Mouse (Mus musculus) heart, embryonic 14.5 days (tissue): ENCODE measurements at regions not wholly inside any gene's neighbourhood (a gene's known extent, or its start where the extent isn't known, plus 50 kb on each side); places are given as distances from the start of the nearest gene placed in this dataset.

Experiments
- ATAC-seq: fragments of 200-750 bp; cut with Nextera tagmentation; 2 replicates; pipeline ENCODE4 v1.8.0; 2017; ENCODE audit warnings: low read depth, moderate TSS enrichment; ENCODE audit not compliant: insufficient number of reproducible peaks, insufficient read depth, low FRiP score
- H3K27ac ChIP-seq, 2 experiments: fragments of 200-500 bp in 1 of 2; fragments of 300-500 bp in 1 of 2; sonication (generic) in 1 of 2; replicated peaks in 1 of 2; 2 replicates each; pipeline ENCODE4 v1.5.1; 2012 to 2014; ENCODE audit warnings: low read depth in 2 of 2, low read length in 2 of 2, control low read depth in 1 of 2, mild to moderate bottlenecking in 1 of 2, mixed read lengths in 1 of 2; ENCODE audit not compliant: control insufficient read depth in 1 of 2, insufficient read depth in 1 of 2
- H3K27me3 ChIP-seq: fragments of 300-500 bp; sonication (generic); 2 replicates; pipeline ENCODE4 v1.6.1; 2014; ENCODE audit warnings: mild to moderate bottlenecking, low read length, control low read depth; ENCODE audit not compliant: control insufficient read depth, insufficient read depth
- H3K36me3 ChIP-seq: fragments of 300-500 bp; sonication (generic); 2 replicates; pipeline ENCODE4 v1.6.1; 2014; ENCODE audit warnings: mild to moderate bottlenecking, control low read depth, low read length, mixed read lengths; ENCODE audit not compliant: control insufficient read depth, insufficient read depth
- H3K4me1 ChIP-seq, 2 experiments: fragments of 200-500 bp in 1 of 2; fragments of 300-500 bp in 1 of 2; sonication (generic) in 1 of 2; 2 replicates each; pipeline ENCODE4 v1.6.1; 2012 to 2014; ENCODE audit warnings: low read length in 2 of 2, control low read depth in 1 of 2, mixed read lengths in 1 of 2; ENCODE audit not compliant: control insufficient read depth in 2 of 2, insufficient read depth in 2 of 2
- H3K4me2 ChIP-seq: fragments of 300-500 bp; sonication (generic); 2 replicates; pipeline ENCODE4 v1.6.1; 2014; ENCODE audit warnings: mild to moderate bottlenecking, low read length
- H3K4me3 ChIP-seq, 2 experiments: fragments of 200-500 bp in 1 of 2; fragments of 300-500 bp in 1 of 2; sonication (generic) in 1 of 2; 2 replicates each; pipeline ENCODE4 v1.5.1; 2012 to 2014; ENCODE audit warnings: low read length in 2 of 2, mild to moderate bottlenecking in 2 of 2, control low read depth in 1 of 2, low read depth in 1 of 2, moderate library complexity in 1 of 2; ENCODE audit not compliant: control insufficient read depth in 1 of 2, insufficient read depth in 1 of 2
- H3K9ac ChIP-seq: fragments of 300-500 bp; sonication (generic); 2 replicates; pipeline ENCODE4 v1.6.1; 2014; ENCODE audit warnings: mild to moderate bottlenecking, low read length
- H3K9me3 ChIP-seq: fragments of 300-500 bp; sonication (generic); 2 replicates; pipeline ENCODE4 v1.6.1; 2016; ENCODE audit warnings: low read length, control low read depth; ENCODE audit not compliant: control insufficient read depth
- WGBS: fragments of 180-500 bp; shearing (Covaris S2); extraction: QIAGEN DNeasy Blood & Tissue Kit; methylation state at CpG from one replicate; pipeline ENCODE4 v1.1.7; 2014; 5-methylcytosine and 5-hydroxymethylcytosine counted together

DNA sequence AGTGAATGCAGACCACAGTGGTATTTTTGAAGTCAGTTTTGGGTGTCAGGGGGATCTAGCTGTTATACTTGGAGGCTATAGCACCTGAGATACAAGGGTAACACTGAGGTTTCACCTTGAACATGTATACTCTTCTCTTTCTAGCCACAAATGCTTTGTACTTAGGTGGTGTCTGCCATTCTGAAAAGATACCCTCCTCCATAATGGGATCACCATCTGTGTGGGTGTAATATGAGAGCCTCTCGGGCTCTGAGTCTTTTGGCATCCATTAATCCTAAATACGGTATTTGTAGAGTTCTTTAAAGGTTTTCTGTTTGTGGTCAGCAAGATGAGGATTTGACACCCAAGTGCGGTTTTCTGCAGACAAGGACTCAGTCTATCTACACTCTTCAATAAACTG lies 295.7 kb downstream of the Klf6 start:
- Histone ChIP-seq H3K9ac (no peak overlapping the region), H3K36me3 (no peaks in the 10 kb centered on the region), H3K9me3 (no peaks in the 10 kb centered on the region), H3K4me1 (no peaks in the 10 kb centered on the region; a peak in 1 of 4 replicates), H3K27me3 (no peaks in the 10 kb centered on the region), H3K27ac (no peak overlapping the region), H3K4me2 (no peak overlapping the region), H3K4me3 (no peak overlapping the region)
- 66% methylated on average over 3 of the region's 3 CpGs for WGBS
- no peak for ATAC-seq

DNA sequence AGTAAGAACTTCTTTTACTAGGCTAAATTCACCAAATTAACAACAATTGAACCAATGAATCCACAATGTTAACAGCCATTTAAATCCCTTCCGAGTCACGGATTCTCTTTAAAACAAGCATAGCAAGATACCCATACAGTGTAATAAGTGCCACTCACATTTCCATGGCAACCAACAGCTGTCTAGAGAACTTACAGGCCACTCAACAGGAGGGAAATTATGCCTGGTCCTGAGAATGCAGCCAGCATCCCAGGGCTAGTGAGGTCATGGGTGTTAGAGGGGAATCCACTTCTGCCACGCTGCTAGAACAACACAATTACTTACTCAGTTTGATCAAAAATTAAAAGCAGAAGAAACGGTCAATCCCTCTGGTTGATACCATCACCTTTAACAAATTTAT lies 296.7 kb downstream of the Klf6 start:
- 69% methylated on average over 4 of the region's 4 CpGs for WGBS
- H3K36me3 ChIP-seq: no peaks in the 10 kb centered on the region
- H3K4me1 ChIP-seq: no peaks in the 10 kb centered on the region; a peak in 1 of 4 replicates
- no peaks in the 10 kb centered on the region for H3K9me3 ChIP-seq
- ATAC-seq: no peak
- H3K9ac ChIP-seq: no peak overlapping the region
- H3K27me3 ChIP-seq: no peaks in the 10 kb centered on the region
- no peak overlapping the region for H3K27ac ChIP-seq
- H3K4me3 ChIP-seq: no peak overlapping the region
- H3K4me2 ChIP-seq: no peak overlapping the region

- Histone ChIP-seq H3K4me2 (no peak overlapping the region), H3K4me3 (no peak overlapping the region), H3K9ac (no peak overlapping the region), H3K36me3 (no peaks in the 10 kb centered on the region), H3K4me1 (no peaks in the 10 kb centered on the region), H3K27me3 (no peaks in the 10 kb centered on the region), H3K27ac (no peak overlapping the region), H3K9me3 (no peaks in the 10 kb centered on the region)
- ATAC-seq: no peak
- 46% methylated on average over 2 of the region's 2 CpGs for WGBS
These were observed 298.1 kb downstream of the Klf6 start for GRCm38 (mm10) chr13:6159412-6159811.

DNA sequence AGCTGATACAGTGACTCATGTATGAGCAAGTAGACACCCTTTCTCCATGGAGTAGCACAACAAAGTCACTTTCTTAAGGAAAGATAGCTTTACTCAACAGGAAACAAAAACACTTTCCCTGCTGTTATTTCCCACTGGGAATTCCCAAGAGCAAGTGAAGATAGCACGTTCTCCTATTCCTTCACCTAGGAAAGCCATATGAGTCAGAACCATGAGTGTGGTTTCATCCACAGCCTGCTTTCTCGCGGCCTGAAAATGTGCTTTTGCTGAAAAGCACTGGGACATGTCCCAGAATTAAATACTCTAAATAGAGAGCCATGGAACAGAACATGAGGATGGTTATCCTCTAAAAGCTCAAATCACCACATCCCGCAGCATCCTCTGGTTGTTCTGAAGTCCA lies 304.6 kb downstream of the Klf6 start:
- 72% methylated on average over 4 of the region's 4 CpGs for WGBS
- ATAC-seq: no peak
- H3K9ac ChIP-seq: no peak overlapping the region

GRCm38 (mm10) chr13:6167055-6167761 lies 305.9 kb downstream of the Klf6 start:
- Histone ChIP-seq H3K4me2 (no peak overlapping the region), H3K9ac (no peak overlapping the region), H3K27me3 (no peaks in the 10 kb centered on the region), H3K4me3 (no peak overlapping the region), H3K27ac (no peak overlapping the region), H3K36me3 (no peaks in the 10 kb centered on the region), H3K4me1 (peaks cover 0 to 7% of the 10 kb centered on the region in 2 experiments; a peak in 2 of 4 replicates), H3K9me3 (0 out of 2 replicates have a peak, but pooled peaks cover 3% of the 10 kb centered on the region)
- ATAC-seq: no peak
- 51% methylated on average over 1 of the region's 1 CpGs for WGBS

More for the DNA sequence above, 304.6 kb downstream of the Klf6 start:
- Histone ChIP-seq H3K4me2 (no peak overlapping the region), H3K36me3 (no peaks in the 10 kb centered on the region), H3K27ac (no peak overlapping the region), H3K27me3 (no peaks in the 10 kb centered on the region), H3K9me3 (0 out of 2 replicates have a peak, but pooled peaks cover 3% of the 10 kb centered on the region), H3K4me3 (no peak overlapping the region), H3K4me1 (peaks cover 0 to 7% of the 10 kb centered on the region in 2 experiments; a peak in 2 of 4 replicates)

GRCm38 (mm10) chr13:6173095-6173494 lies 311.8 kb downstream of the Klf6 start:
- no peaks in the 10 kb centered on the region for H3K9me3 ChIP-seq
- no peak overlapping the region for H3K4me3 ChIP-seq
- no peaks in the 10 kb centered on the region for H3K4me1 ChIP-seq
- no peaks in the 10 kb centered on the region for H3K27me3 ChIP-seq
- no peaks in the 10 kb centered on the region for H3K36me3 ChIP-seq
- H3K27ac ChIP-seq: no peak overlapping the region
- H3K4me2 ChIP-seq: no peak overlapping the region
- no peak overlapping the region for H3K9ac ChIP-seq
- no peak for ATAC-seq

DNA sequence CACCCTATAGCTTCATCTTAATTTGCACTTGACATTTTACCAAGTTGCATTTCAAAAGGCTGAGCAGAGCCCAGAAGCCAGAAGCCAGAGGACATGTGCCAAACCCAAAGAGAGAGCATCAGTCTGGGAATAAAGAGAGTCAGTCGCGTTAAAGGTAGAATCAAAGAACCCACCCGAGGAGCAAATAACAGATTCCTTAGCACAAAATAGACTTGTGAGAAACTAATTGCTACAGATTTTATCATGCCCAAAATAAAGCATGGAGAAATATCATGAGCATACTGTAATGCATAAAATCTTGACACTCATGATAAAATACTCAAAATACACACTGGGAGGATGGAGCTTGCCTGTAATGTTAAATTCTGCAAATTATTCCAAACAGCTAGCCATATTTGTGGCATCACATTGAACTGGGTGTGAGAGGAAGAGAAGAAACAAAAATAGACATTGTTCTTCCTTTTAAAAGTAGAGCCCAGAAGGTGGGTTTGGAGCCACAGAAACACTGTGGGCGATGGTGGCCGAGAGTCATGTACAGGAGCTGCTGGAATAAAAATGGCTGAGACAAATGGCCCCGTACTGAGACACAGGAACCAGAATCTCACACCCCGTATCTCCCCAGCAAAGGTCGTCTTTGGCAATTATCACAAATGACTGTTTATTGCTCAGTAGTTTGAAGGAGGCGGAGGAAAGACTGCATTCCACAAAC lies 317.2 kb downstream of the Klf6 start:
- WGBS: 68% methylated on average over 9 of the region's 9 CpGs
- Histone ChIP-seq H3K9ac (no peak overlapping the region), H3K9me3 (no peaks in the 10 kb centered on the region), H3K36me3 (no peaks in the 10 kb centered on the region), H3K4me3 (no peak overlapping the region), H3K27ac (no peak overlapping the region), H3K27me3 (no peaks in the 10 kb centered on the region), H3K4me1 (no peaks in the 10 kb centered on the region), H3K4me2 (no peak overlapping the region)
- ATAC-seq: no peak
